Mouse (Mus musculus) liver (tissue): ENCODE measurements at regions not wholly inside any gene's neighbourhood (a gene's known extent, or its start where the extent isn't known, plus 50 kb on each side); places are given as distances from the start of the nearest gene placed in this dataset.

ENCODE experiments used
- DNase-seq: peaks from one replicate; pipeline ENCODE4 v3.0.0-alpha.2; 2020; ENCODE audit warnings: mixed read lengths

DNA sequence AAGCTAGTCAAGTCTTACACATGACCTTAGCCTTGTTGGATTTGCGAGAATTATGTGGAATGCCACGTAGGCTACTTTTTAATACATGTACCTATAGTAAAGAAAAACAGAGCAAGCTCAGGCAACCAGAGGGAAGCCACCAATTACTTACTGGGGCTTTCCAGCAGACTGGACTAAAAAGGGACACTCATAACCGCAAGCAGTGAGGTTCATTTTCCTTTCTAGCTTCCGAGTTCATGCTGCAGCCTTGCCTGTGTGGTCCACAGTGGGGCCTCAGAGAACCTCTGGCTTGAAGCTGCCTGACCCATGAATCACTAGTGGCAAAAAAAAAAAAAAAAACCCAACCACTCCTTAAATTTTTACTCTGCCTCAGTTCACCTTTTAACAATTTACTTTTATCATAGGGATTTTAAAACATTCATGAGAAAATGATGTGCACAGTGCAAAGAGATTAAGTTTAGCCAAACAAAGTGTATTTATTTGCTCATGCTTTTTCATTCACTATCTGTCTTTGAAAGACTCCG is 188.6 kb upstream of the 1700066M21Rik start:
- DNase-seq, result no peak

DNA sequence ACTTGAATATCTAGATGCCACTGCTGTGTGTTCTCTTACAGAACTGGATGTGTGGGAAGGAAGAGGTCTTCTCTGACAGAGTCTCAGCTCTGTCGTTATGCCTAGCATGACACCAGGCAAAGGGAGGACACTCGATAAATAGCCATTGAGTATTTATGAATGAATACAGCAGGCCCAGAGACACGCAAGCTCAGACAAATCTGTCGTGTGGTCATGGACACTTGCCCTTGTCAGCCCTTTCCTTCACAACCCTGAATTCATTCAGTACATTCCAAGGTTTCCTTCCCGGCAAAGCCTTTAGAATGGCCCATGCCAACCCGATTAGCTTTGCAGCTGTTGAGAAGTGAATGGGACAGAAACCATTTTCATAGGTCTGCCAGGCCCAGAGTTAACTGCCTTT is 176.1 kb upstream of the 1700066M21Rik start:
- no peak for DNase-seq

DNA sequence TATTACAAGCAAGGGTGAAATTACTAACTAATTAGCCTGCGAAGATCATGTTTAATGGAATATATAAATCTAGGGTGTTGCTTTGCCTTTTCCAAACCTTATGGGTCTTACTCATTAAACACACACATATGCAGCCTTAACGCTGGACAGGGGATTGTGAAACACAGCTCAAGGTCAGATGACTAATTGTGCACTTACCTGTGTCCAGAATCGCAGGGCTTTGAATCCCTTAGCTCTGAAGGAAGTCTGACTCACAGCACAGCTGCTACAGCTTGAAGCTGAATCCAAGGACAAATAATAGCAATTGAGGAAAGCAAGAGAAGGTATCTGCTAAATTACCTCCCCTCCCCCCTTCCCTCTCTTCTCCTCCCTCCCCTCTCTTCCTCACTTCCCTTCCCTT is 173.1 kb upstream of the 1700066M21Rik start:
- DNase-seq, result no peak

DNA sequence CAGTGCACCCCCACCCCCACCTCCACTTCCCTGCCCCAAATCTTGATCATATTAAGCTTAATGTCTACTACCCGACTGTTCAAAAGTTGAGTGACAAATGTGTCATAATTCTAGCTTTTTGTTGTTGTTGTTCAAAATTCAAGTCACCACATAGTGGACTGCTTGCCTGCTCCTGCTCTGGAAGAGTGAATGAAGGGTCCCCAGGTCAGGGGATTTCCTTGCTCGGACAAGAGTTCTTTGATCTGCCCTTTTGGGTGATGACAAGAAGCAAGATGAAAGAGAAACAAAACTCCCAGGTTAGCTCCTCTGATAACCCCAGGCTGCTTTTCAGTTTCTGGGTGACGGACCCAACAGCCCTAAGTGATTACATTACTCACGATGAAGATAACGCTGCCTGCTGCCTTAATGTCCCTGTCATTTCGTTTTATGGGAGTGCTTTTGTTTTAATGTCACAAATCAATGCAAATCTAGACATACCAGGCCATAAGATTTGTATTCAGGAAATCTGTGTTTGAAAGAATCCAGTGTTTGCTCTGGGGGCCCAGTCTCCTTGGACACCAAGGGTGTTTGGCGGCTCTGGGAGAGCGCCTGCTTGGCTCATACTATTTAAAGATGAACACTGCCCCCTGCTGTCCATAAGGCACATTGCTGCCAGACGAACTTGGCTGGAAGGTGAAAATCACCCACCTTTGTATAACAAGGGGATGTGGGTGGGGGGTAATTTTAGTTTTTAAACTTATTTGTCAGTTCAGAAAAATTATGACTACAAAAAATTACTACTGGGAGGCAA is 172.0 kb upstream of the 1700066M21Rik start:
- DNase-seq, result peak; percentile 53

DNA sequence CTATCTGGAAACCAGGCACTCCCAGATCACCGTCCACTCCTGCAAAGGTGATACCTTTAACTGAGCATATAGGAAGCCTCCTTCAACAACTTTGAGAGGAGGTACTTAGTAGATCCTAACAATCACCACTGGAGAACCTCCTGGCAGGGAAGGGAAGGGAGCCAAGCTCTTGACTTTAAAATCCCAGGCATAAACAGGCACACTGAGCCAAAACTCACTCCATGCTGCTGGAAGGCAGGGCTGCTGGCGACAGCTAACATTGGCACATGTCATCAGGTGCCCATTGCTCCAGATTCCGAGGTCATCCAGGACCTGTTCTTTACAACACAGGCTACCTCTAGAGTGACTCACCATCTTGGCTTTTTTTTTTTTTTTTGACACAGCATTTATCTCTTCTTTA is 170.9 kb upstream of the 1700066M21Rik start:
- DNase-seq, result no peak

DNA sequence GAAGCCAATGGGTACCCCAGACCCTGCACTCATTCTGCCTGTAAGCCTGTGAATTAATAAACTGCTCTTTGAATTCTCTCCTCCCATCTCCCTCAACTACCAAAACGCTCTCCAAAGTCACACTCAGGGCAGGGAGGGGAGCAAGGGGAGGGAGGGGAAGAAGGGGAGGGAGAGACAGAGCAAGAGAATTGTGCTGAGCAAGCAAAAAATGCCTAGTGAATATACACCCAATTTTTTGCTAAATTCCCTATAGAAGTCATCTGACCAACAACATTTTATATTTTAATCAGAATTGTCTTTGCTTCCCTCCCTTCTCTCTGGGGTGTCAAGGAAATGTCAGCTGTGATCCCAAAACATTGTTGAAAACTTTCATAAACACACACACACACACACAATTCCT is 170.5 kb upstream of the 1700066M21Rik start:
- DNase-seq, result no peak

DNA sequence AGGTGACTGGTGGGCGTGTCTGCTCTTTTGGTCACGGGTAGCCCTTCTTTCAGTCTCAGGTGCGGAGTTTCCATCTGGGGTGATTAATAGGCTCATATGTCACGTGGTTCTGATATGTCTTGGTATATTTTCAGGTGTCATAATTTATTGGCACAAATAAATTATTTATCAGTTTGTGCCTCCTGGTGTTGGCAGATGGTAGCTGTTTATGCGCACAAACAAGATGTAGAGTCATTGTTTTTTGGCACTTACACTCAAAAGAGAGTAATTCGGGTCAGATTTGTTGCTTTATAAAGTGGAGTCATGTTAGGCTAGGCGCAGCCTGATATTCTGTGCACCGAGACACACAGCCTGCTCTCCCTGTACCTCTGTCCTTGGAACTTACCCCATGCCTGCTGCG is 169.0 kb upstream of the 1700066M21Rik start:
- DNase-seq, result no peak

DNA sequence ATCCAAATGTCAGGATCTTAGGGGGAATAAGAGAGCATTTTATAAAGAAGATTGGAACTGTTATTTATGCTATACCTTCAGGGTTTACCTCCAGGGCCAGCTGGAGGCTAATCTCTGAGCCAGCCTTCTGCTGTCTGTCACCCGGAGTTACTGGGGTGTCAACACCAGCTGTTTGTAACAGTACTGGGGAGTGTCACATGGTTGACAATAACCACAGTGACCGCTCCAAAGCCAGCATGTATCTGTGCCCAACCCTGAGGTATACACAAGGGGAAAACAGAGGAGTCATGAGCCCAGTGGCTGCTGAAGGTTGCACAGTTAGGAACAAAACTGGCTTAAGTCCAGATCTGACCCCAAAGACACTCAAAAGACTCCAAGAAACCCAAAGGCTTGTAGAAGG is 168.1 kb upstream of the 1700066M21Rik start:
- DNase-seq, result no peak

DNA sequence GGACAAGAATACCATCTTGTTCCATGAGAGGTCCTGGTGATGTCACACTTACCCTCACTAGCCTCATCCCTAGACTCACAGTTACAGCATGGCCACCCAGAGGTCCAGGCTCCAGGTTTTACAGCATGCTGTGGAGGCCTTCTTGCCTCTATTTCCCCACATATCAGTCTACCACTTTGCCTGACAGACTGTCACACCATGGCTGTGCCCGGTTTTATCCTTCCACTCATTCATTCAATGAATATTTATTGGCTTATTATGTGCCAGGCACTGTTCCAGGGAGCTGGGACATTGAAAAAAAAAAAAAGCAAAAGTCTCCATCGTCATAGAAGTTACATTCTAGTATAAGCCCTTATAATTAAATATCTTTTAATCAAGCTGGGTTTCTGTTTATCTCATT is 166.4 kb upstream of the 1700066M21Rik start:
- DNase-seq, result no peak

DNA sequence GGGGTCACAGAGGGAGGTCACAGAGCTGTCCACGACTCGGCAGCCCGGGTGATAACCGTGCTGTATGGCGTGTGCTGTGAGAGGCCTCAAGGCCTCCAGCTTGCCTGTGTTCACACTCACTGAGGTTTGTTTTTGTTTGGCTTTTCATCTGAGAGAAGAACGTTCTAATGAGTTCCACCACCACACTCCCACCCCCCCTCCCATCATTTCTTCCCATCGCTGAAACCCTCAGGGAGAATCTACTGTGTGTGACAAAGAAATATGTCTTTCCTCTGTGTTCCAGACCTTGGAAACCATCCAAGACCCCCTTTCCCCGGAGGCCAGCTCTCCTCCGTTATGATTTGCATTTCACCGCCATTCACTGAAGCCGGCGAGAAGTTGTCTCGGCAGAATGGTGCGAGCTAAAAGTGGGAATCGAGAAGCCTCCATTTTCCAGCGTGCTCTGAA is 164.0 kb upstream of the 1700066M21Rik start:
- no peak for DNase-seq

DNA sequence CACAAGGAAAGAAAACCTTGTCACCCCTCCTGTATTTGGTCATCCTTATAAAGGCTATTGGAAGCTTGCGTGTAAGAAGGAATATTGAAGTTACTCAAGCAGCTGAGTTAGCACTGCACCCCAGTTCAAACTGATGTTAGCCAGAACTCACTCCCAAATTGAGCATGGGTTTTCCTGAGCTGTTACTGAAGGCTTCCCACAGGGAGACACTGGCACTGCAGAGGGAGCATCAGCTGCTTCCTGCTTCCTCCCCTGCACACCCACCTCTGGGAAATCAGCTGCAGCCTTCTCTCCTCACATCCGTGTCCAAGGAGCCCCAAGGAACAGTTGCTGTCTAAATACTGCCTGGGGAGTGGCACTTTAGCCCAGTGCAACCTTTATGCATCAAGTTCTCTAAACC is 163.2 kb upstream of the 1700066M21Rik start:
- DNase-seq, result no peak

DNA sequence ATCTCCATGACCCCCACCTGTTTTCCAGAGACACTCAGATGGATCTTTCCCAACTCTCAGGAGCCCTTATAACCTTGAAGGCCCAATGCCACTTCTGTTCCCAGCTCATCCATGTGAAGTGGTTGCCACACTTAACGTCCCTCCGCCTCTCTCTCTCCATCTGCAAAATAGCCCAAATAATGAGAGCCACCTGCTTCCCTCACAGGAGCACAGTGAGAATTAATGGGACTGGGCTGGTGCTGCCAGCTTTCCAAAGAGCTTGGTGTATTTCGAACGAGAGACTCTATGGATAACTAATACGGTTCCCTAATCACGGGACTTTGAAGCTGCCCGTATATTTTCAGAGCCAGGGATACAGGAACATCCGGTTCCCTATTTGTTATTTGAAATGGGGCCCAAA is 159.8 kb upstream of the 1700066M21Rik start:
- no peak for DNase-seq

DNA sequence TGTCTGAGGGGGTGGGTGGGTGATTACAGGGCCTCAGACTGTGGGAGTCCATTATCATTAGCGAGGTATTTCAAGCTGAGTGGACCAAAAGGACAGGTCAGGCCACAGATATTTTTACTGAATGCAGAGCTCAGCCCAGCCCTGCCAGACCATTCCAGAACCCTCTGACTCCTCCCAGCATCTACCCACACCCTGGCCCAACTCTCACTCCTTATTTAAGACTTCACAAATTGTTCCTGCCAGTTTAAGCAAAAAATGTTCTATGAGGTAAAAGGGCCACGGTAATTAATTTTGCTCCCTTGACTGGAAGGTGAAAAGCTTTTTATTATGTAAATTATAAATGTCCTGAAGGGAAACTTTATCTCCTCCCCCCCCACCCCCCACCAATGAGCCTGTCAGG is 159.3 kb upstream of the 1700066M21Rik start:
- no peak for DNase-seq

DNA sequence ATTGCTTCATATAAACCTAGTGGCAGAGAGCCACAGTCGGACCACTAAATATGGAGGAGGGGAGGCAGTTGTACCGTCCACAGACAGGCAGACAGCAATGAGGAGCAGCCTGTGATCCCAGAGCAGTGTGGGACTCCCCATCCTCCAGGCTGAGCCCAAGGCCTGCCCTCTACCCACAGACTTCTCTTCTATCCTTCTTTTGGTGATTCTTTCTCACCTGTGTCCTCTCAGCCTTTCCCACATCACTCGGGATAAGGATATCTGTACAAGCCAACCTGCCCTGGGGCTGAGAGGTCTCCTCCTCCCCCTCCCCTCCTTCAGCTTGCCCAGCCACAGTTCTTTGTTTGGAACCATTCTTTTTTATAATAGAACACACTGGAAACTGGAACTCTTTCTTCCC is 158.8 kb upstream of the 1700066M21Rik start:
- no peak for DNase-seq

DNA sequence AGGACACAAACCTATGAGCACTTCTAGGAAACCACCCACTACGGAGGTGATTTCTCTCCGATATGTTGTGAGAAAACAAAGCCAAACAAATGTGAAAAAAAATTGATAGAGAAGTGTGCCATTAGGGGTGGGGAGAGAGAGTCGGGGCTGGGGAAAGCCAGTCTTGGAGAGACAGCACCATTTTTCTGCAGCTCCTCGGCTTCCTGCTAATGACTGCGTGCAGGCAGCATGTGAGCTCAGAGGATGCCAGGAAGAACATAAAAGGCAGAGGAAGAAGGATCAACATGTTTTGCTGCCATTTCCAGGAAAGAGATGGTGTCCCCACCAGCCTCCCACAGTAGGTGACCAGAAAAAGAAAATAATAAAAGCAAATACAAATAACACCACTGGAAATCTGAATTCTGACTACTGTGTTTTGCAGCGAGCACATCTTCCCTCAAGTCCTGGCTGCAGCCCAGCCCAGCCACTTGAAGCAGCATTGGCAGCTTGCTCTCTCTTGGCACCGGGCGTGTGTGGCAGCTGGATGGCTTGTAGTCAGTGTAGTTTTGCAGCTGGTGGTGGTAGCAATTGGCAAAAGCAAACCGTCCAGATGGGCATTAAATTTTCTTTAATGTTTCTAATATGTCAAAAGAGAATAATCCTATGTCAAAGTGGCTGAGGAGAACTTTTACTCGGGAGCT is 152.9 kb upstream of the 1700066M21Rik start:
- no peak for DNase-seq

DNA sequence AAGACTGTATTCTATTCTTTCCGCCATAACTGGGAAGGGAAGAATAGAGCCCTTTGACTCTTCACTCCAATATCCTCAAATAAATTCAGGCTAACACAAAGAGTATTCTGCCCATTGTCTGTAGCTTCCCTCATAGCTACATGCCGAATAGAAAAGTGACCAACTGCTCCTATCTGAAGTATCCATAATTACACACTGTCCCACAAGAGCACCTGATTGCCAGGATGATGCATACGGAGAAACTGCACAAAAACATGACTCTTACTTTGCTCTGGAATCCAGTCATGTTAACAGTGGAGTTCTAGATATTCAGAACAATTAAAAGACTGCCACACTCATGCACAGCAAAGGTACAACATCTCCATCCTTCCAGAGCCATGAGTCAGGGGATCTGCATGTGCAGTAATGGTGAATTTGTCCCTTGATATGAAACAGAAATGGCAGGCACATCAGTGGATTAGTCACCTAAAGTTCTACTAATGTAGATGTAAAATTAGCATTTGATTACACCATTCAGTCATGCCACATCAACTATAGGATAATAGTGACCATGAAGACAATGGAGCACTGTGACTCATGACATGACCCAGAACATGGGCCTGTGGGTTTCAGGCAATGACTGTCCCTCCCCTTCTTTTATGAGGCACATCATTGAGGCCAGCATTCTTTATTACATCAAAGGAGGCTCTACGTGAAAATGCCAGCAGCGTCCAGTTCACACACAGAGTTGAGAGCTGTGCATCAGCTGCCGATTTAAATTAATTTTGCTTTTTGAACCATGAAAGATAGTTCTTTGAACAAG is 133.6 kb upstream of the 1700066M21Rik start:
- no peak for DNase-seq

DNA sequence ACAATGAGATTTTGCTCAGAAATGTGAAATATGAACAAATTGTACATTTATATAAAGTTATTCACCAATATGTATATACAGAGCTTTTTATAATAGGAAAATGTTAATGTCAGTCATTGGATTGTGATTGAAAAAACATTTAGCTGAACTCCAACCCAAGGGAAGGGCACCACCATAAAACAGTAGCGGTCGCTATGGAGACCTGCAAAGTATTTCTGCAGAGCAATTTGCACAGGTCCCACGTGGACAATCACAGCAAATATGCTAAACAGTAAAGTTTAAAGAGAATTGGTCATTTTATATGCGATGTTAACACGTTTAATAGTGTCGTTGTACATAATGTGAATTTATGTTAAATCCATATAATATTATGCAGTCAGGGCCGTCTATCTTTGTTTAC is 117.8 kb upstream of the 1700066M21Rik start:
- DNase-seq, result no peak

DNA sequence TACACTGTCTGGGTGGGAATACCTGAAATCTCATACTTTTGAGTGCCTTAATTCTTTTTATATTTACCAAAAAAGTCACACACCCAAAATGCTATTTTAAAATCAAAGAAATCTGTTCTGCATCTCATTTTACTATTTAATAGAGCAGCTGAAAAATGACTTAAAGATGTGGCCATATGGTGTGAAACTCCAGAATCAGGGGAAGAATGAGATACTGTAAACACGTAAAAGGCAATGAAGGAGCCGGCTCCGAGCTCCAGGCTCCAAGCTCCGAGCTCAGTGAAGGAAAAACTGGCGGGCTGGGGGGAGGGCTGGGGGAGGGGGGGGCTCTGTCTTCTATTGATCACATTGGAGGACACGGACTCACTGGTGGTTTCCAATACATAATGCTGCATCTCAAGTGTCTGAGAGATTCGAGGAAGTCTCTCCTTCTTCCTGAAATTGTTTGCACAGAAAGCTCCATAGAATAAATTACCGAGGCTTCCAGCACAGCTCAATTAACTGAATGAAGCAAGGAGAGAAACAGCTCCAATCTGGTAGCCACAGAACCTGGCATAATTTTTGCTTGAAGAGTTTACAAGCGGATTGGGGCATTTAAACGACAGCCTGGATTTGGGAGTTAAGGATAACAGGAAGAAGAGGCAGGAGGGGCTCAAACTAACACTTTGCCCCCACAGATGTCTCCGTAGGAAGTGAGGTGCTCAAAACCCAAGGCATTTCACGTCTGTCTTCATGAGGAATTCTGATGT is 112.2 kb upstream of the 1700066M21Rik start:
- no peak for DNase-seq

DNA sequence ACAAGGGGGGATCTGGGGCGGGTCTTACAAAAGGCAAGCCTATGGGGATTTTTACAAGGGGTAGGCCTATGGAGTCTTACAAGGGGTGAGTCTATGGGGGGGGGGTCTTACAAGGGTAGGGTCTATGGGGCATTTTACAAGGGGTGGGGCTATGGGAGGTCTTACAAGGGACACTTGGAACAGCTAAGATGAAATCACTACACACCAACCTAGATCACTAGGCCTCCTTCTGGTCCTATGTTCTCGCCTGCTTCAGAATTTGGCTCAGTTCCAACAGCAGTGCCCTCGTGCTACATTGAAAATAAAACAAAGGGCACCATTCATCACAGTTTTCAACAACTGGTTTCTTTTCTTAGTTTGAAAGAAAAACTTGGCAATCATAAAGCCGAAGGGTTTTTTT is 110.7 kb upstream of the 1700066M21Rik start:
- no peak for DNase-seq

DNA sequence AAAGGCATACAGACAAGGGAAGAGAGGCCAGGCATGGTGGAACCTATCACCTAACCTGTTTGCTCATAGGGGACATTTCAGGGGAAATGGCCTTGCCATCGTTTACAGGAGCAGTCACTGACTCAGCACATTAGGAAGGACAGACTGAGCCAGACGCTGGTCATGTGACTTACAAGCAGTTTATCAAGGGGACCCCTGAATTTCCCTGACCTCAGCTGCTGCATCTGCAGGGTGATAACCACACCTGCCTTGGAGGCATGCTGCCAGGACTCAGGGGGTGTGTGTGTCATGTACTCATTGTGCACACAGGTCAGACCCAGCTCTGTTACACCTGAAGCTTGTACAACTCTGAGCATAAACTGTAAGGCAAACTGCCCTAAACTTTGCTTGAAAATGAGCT is 109.6 kb upstream of the 1700066M21Rik start:
- peak; percentile 22 for DNase-seq

DNA sequence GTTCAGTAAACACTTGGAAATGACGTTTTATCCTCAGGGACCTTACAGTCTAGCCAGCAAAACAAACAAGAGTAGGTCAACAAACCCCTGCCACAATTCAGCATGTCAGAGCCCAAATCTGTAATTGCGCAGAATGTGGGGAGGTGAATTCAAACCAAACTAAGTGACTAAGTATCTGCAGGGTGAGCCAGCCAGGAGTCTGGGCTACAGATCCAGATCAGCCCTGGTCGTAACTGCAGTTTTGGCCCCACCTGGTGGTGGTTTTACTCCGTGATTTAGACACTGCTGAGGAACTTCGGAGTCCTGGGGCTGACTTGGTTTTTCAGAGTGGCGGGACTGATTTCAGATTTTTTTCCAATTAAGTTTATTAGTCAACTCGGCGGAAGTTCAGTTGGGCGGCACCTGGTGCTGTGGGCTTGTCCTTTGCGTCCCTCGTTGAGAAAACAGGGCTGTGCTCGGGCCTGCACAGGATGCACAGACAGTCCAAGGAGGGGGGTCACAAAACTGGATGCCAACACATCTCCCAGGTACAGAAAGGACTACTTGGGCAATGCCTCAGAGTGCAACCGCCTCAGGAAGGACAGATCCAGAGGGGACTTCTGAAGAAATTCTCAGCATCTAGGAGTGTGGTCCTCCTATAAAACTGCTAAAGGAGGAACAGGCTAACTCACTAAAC is 107.6 kb upstream of the 1700066M21Rik start:
- DNase-seq, result peak; percentile 43

DNA sequence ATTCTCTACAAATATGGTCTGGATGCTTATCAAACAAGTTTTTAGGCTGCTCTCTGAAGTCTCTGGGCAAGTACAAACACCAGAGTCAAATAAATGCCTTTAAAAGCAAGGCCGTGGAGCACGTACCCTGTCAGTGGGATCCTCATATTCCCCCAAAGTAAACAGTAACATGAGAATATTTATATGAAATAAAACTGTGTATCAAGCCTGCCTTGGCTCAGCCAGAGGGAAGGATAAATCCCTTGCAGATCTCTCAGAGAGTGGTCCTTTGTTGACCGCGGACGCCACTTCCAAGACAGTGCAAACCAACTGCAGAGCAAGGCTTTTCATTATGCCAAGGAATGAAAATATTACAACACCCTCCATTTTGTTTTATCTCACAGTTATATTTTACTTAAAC is 104.8 kb upstream of the 1700066M21Rik start:
- no peak for DNase-seq
